ENCODE assay signal across 21 mouse cellular contexts in the genomic region with DNA sequence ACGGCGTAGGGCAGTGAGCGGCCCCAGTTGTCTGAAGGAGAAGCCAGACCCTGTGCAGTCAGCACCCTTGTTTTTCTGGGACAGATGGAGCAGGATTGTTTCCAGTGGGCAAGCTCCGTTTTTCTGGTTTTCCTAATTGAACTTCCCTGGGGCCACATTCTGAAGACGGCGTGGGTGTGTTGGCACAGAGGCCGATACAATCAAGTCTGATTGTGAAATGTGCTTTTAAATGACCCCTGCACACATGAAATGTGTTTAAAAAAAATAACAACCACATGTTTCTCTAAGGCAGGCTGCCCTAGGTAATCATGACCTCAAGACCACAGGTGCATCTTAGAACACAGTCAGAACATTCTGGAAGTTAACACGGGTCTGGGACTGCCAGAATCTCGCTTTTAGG.
A peak's percentile ranks its signal among the peaks of the same experiment; 100 is the strongest.
DNase-seq lines count a peak whose midpoint lies in the region; ATAC-seq and TF ChIP-seq lines count a peak whose summit lies in the region.
"Had no signal": no experiment of that assay in that cellular context is flagged by ENCODE, and none has a peak within 500 bp of the region (broad histone marks: within the 10 kb centered on the region; RNA-seq: fewer than 3 reads in every experiment).

No protein-coding gene starts in this region.

- no peaks in the 10 kb centered on the region for H3K27me3 ChIP-seq in limb, embryonic 12.5 days
- H3K27me3 ChIP-seq: embryonic facial prominence, embryonic 12.5 days; forebrain, embryonic 13.5 days; liver, embryonic 13.5 days; neural tube, embryonic 12.5 days had no signal

- H3K27ac ChIP-seq in gastrocnemius, adult 2 months, result peak overlapping the region; percentile 70
- H3K27ac ChIP-seq in limb, embryonic 12.5 days, result peak overlapping the region; percentile 7; the same call in 1 of the 2 replicates
- H3K27ac ChIP-seq: embryonic facial prominence, embryonic 12.5 days; forebrain, embryonic 13.5 days; hindbrain, postnatal 0 days; liver, embryonic 13.5 days; neural tube, embryonic 12.5 days had no signal

- H3K4me3 ChIP-seq in gastrocnemius, adult 2 months, result no peak overlapping the region
- no peak overlapping the region for H3K4me3 ChIP-seq in limb, embryonic 12.5 days (replicated peaks)
- H3K4me3 ChIP-seq: embryonic facial prominence, embryonic 12.5 days; forebrain, embryonic 13.5 days; liver, embryonic 13.5 days; neural tube, embryonic 12.5 days had no signal

- H3K4me1 ChIP-seq in limb, embryonic 12.5 days (replicated peaks), result peaks cover 9% of the 10 kb centered on the region; the same call in 1 of the 2 replicates
- H3K4me1 ChIP-seq: liver, embryonic 13.5 days; neural tube, embryonic 12.5 days had no signal

- H3K36me3 ChIP-seq in limb, embryonic 12.5 days, result no peaks in the 10 kb centered on the region
- H3K36me3 ChIP-seq: embryonic facial prominence, embryonic 12.5 days; liver, embryonic 13.5 days; neural tube, embryonic 12.5 days had no signal

- DNase-seq in gastrocnemius, adult 18-20 months (ENCODE audit: low spot score), result peak; percentile 63
- DNase-seq in gastrocnemius, postnatal 4 days (ENCODE audit: low spot score in 2 of 2), result no peak
- peak; percentile 10 for DNase-seq in ovary, postnatal 36 days (ENCODE audit: low spot score)
- no peak for DNase-seq in ovary, postnatal 10 days (ENCODE audit: low spot score)
- peak; percentile 72 for DNase-seq in gastrocnemius, adult 2 months
- DNase-seq in right cerebral cortex, adult 2 months (ENCODE audit: low spot score in 2 of 2), result no peak
- no peak for DNase-seq in retina, embryonic 14.5 days (ENCODE audit: low spot score)
- DNase-seq: cerebellum, postnatal 36 days; kidney, adult 18-20 months; kidney, postnatal 14 days; layer of hippocampus, adult 9-11 months; liver, embryonic 13.5 days; lung, postnatal 10 days; retina, postnatal 1 day; spleen, adult 18-20 months; thymus, postnatal 25 days had no signal

- intact Hi-C loops in gastrocnemius, adult 2 months (cut with DNase I), result no loop called here

- no peak for ATAC-seq in limb, embryonic 12.5 days (ENCODE audit: insufficient number of reproducible peaks, insufficient read depth, low FRiP score, low TSS enrichment, low read depth)
- ATAC-seq: forebrain, embryonic 13.5 days; hindbrain, postnatal 0 days had no signal

- no peaks in the 10 kb centered on the region for H3K9me3 ChIP-seq in limb, embryonic 12.5 days
- H3K9me3 ChIP-seq: embryonic facial prominence, embryonic 12.5 days; forebrain, embryonic 13.5 days; liver, embryonic 13.5 days; neural tube, embryonic 12.5 days had no signal

- no peak overlapping the region for H3K4me2 ChIP-seq in limb, embryonic 12.5 days
- H3K4me2 ChIP-seq: embryonic facial prominence, embryonic 12.5 days; forebrain, embryonic 13.5 days; liver, embryonic 13.5 days; neural tube, embryonic 12.5 days had no signal

- TF ChIP-seq CTCF in gastrocnemius, adult 2 months (IDR thresholded peaks at IDR 0.05), result no peak

- H3K9ac ChIP-seq in limb, embryonic 12.5 days (replicated peaks), result no peak overlapping the region
- H3K9ac ChIP-seq: embryonic facial prominence, embryonic 12.5 days; forebrain, embryonic 13.5 days; liver, embryonic 13.5 days; neural tube, embryonic 12.5 days had no signal

- 49% methylated on average over 9 of the region's 9 CpGs for WGBS in limb, embryonic 12.5 days

Comparison
In these comparisons a context has a peak if more than half of its experiments do, and no peak if none do; other contexts are left out.
1. DNase-seq: peak in gastrocnemius, adult 18-20 months (single experiment), ovary, postnatal 36 days (single experiment) and gastrocnemius, adult 2 months (single experiment); none in gastrocnemius, postnatal 4 days (0 of 2), ovary, postnatal 10 days (single experiment), right cerebral cortex, adult 2 months (0 of 2) and retina, embryonic 14.5 days (single experiment).